Comparison of ENCODE assay signal across 11 mouse cellular contexts in genomic region chr11:106665328-106665727, GRCm38 (mm10). TPM values are rescaled to one million over a fixed set of nuclear protein-coding genes. Genes with fewer than 3 reads are reported as not detected.
DNase-seq lines count a peak whose midpoint lies in the region; ATAC-seq and TF ChIP-seq lines count a peak whose summit lies in the region.
"Had no signal": no experiment of that assay in that cellular context is flagged by ENCODE, and none has a peak within 500 bp of the region (broad histone marks: within the 10 kb centered on the region; RNA-seq: fewer than 3 reads in every experiment).

No protein-coding gene starts in this region.

- peak overlapping the region; percentile 27; the same call in 1 of the 2 replicates for H3K27ac ChIP-seq in heart, postnatal 0 days (ENCODE audit: low read depth)
- H3K27ac ChIP-seq: macrophage had no signal

- no peak for DNase-seq in heart, postnatal 0 days (ENCODE audit: low spot score)
- no peak for DNase-seq in heart, postnatal 10 days
- DNase-seq in lung, adult 18-20 months: peak; percentile 78 to 85
- peak; percentile 73 for DNase-seq in splenic B cell, adult 2 months (ENCODE audit: low read depth, low spot score)
- no peak for DNase-seq in frontal cortex, postnatal 36 days (ENCODE audit: low spot score in 2 of 2)
- no peak for DNase-seq in ovary, postnatal 14 days (ENCODE audit: low spot score)
- DNase-seq in ovary, postnatal 10 days (ENCODE audit: low spot score): no peak

- H3K9me3 ChIP-seq in heart, postnatal 0 days (replicated peaks; ENCODE audit: control insufficient read depth, low read length): no peaks in the 10 kb centered on the region

- WGBS in heart, postnatal 0 days: 75% methylated on average over 4 of the region's 4 CpGs

- H3K9ac ChIP-seq in heart, postnatal 0 days (replicated peaks; ENCODE audit: low read depth, low read length): no peak overlapping the region

- H3K4me2 ChIP-seq in heart, postnatal 0 days (ENCODE audit: low read depth, low read length): no peak overlapping the region
- H3K4me2 ChIP-seq: heart, embryonic 11.5 days had no signal

- H3K4me1 ChIP-seq in heart, postnatal 0 days (ENCODE audit: control insufficient read depth, insufficient read depth): peaks cover 22% of the 10 kb centered on the region; the same call in 1 of the 2 replicates

- no peak for TF ChIP-seq EP300 in heart, postnatal 0 days (IDR thresholded peaks at IDR 0.05; ENCODE audit: low read depth)

- no peak overlapping the region for H3K4me3 ChIP-seq in heart, postnatal 0 days (ENCODE audit: low read depth, low read length)

- no peak for ATAC-seq in heart, postnatal 0 days (ENCODE audit: insufficient read depth, low read depth)
- ATAC-seq in CD4-positive, CD25-positive, alpha-beta regulatory T cell, adult 4 months: peak; percentile 81
- ATAC-seq: forebrain, embryonic 16.5 days had no signal

- intact Hi-C loops in heart, postnatal 10 days (cut with DNase I): no loop called here

- peaks cover 6% of the 10 kb centered on the region for H3K36me3 ChIP-seq in heart, postnatal 0 days (replicated peaks; ENCODE audit: control insufficient read depth, insufficient read depth, low read length)
- H3K36me3 ChIP-seq in splenic B cell, adult 2 months (ENCODE audit: control insufficient read depth, insufficient read depth, low read length, poor library complexity, severe bottlenecking): peaks cover 23% of the 10 kb centered on the region

- H3K27me3 ChIP-seq in heart, postnatal 0 days (ENCODE audit: control insufficient read depth, insufficient read depth, low read length): no peaks in the 10 kb centered on the region
- H3K27me3 ChIP-seq in splenic B cell, adult 2 months (ENCODE audit: control insufficient read depth, insufficient read depth, low read length, poor library complexity, severe bottlenecking): no peaks in the 10 kb centered on the region

- no peak for TF ChIP-seq CTCF in heart, postnatal 0 days (IDR thresholded peaks at IDR 0.05; ENCODE audit: low read depth)

RNA-seq across cellular contexts. Expression of gene Tex2, which starts 52.1 kb away (rescaled TPM):
- 23.7 and 37.4 TPM in 2 replicates for total RNA-seq in heart, postnatal 0 days (2014; rRNA removed; ENCODE audit: low replicate concordance)
- 14.0 and 14.5 TPM in 2 replicates for polyA plus RNA-seq in heart, postnatal 0 days (2015; fragmentation: Nextera tagmentation; extraction: Ambion mirVana)
- 10 to 100 TPM; 40.1 to 40.3 TPM for total RNA-seq in heart, postnatal 10 days (2021)
- polyA plus RNA-seq in CD4-positive, CD25-positive, alpha-beta regulatory T cell, adult 4 months (2017; shearing (Covaris generic)): 10 to 100 TPM; 27.1 to 28.7 TPM

Comparison
In these comparisons a context has a peak if more than half of its experiments do, and no peak if none do; other contexts are left out.
1. DNase-seq: peak in lung, adult 18-20 months (2 of 2) and splenic B cell, adult 2 months (single experiment); none in heart, postnatal 0 days (single experiment), heart, postnatal 10 days (0 of 2), frontal cortex, postnatal 36 days (0 of 2), ovary, postnatal 14 days (single experiment) and ovary, postnatal 10 days (single experiment).